ENCODE assay signal across 9 mouse cellular contexts in genomic region chr7:139746803-139747202, GRCm38 (mm10).
DNase-seq lines count a peak whose midpoint lies in the region; ATAC-seq lines count a peak whose summit lies in the region.
"Had no signal": no experiment of that assay in that cellular context is flagged by ENCODE, and none has a peak within 500 bp of the region (broad histone marks: within the 10 kb centered on the region; RNA-seq: fewer than 3 reads in every experiment).

No protein-coding gene starts in this region.

- 48% methylated on average over 1 of the region's 1 CpGs for WGBS in heart, embryonic 11.5 days (ENCODE audit: insufficient replicate concordance)
- 57% methylated on average over 1 of the region's 1 CpGs for WGBS in hindbrain, embryonic 14.5 days
- WGBS in intestine, embryonic 15.5 days, result 29% methylated on average over 1 of the region's 1 CpGs

- no peak overlapping the region for H3K4me3 ChIP-seq in heart, embryonic 11.5 days (ENCODE audit: low read depth, low read length)
- H3K4me3 ChIP-seq in hindbrain, embryonic 14.5 days (replicated peaks; ENCODE audit: low read length), result no peak overlapping the region
- H3K4me3 ChIP-seq in intestine, embryonic 15.5 days (replicated peaks), result no peak overlapping the region
- H3K4me3 ChIP-seq: heart, embryonic 15.5 days had no signal

- no peak for ATAC-seq in heart, embryonic 11.5 days (replicated peaks; ENCODE audit: insufficient number of reproducible peaks, low FRiP score, low TSS enrichment)
- no peak for ATAC-seq in hindbrain, embryonic 14.5 days (ENCODE audit: low FRiP score)
- ATAC-seq in intestine, embryonic 15.5 days, result no peak

- intact Hi-C loops in heart, postnatal 14 days (cut with DNase I), result loop anchor here (2.0 kb wide), 1 partner anchor 44 kb away; no protein-coding TSS in a partner anchor
- intact Hi-C loops in gastrocnemius, postnatal 36 days (cut with DNase I), result no loop called here

- no peaks in the 10 kb centered on the region for H3K27me3 ChIP-seq in heart, embryonic 11.5 days (ENCODE audit: control insufficient read depth, insufficient read depth, low read length)
- no peaks in the 10 kb centered on the region for H3K27me3 ChIP-seq in hindbrain, embryonic 14.5 days (ENCODE audit: control insufficient read depth, insufficient read depth, low read length)
- H3K27me3 ChIP-seq in intestine, embryonic 15.5 days (replicated peaks), result no peaks in the 10 kb centered on the region
- H3K27me3 ChIP-seq: heart, embryonic 15.5 days had no signal

- DNase-seq in heart, postnatal 14 days, result peak; percentile 13 to 37
- peak; percentile 11 for DNase-seq in 3T3-L1 (ENCODE audit: low read depth, low spot score)
- peak; percentile 9 for DNase-seq in Muller cell, postnatal 12 days (ENCODE audit: inconsistent ontology term)
- DNase-seq in hindbrain, embryonic 14.5 days (ENCODE audit: low spot score), result peak; percentile 40
- DNase-seq in retina, embryonic 14.5 days (ENCODE audit: low spot score), result peak; percentile 51
- no peak for DNase-seq in gastrocnemius, postnatal 36 days

- no peak overlapping the region for H3K4me2 ChIP-seq in heart, embryonic 11.5 days
- H3K4me2 ChIP-seq in hindbrain, embryonic 14.5 days (replicated peaks), result no peak overlapping the region
- H3K4me2 ChIP-seq in intestine, embryonic 15.5 days (replicated peaks), result no peak overlapping the region
- H3K4me2 ChIP-seq: heart, embryonic 15.5 days had no signal

- H3K27ac ChIP-seq in heart, embryonic 11.5 days (ENCODE audit: low read depth, low read length), result no peak overlapping the region
- H3K27ac ChIP-seq in hindbrain, embryonic 14.5 days, result 0 out of 2 replicates have a peak overlapping the region, but pooled peaks have one; percentile 38
- H3K27ac ChIP-seq in intestine, embryonic 15.5 days, result no peak overlapping the region
- H3K27ac ChIP-seq: heart, embryonic 15.5 days had no signal

- no peaks in the 10 kb centered on the region for H3K4me1 ChIP-seq in heart, embryonic 11.5 days (ENCODE audit: control insufficient read depth, insufficient read depth, low read length)
- peaks cover 14% of the 10 kb centered on the region for H3K4me1 ChIP-seq in hindbrain, embryonic 14.5 days (replicated peaks; ENCODE audit: control insufficient read depth, insufficient read depth, low read length)
- no peaks in the 10 kb centered on the region for H3K4me1 ChIP-seq in intestine, embryonic 15.5 days (replicated peaks)
- H3K4me1 ChIP-seq: heart, embryonic 15.5 days had no signal

- H3K36me3 ChIP-seq in heart, embryonic 11.5 days (ENCODE audit: control insufficient read depth, insufficient read depth, low read length), result no peaks in the 10 kb centered on the region
- no peaks in the 10 kb centered on the region for H3K36me3 ChIP-seq in hindbrain, embryonic 14.5 days (replicated peaks; ENCODE audit: control insufficient read depth, insufficient read depth)
- no peaks in the 10 kb centered on the region for H3K36me3 ChIP-seq in intestine, embryonic 15.5 days
- H3K36me3 ChIP-seq: heart, embryonic 15.5 days had no signal

- no peaks in the 10 kb centered on the region for H3K9me3 ChIP-seq in heart, embryonic 11.5 days (replicated peaks; ENCODE audit: control insufficient read depth, low read length)
- H3K9me3 ChIP-seq in hindbrain, embryonic 14.5 days (ENCODE audit: control insufficient read depth, low read length), result no peaks in the 10 kb centered on the region
- H3K9me3 ChIP-seq in intestine, embryonic 15.5 days, result no peaks in the 10 kb centered on the region
- H3K9me3 ChIP-seq: heart, embryonic 15.5 days had no signal

- H3K9ac ChIP-seq in heart, embryonic 11.5 days (ENCODE audit: low read depth, low read length), result no peak overlapping the region
- no peak overlapping the region for H3K9ac ChIP-seq in hindbrain, embryonic 14.5 days
- H3K9ac ChIP-seq in intestine, embryonic 15.5 days, result no peak overlapping the region
- H3K9ac ChIP-seq: heart, embryonic 15.5 days had no signal

Comparison
In these comparisons a context has a peak if more than half of its experiments do, and no peak if none do; other contexts are left out.
1. DNase-seq: peak in heart, postnatal 14 days (2 of 2), 3T3-L1 (single experiment), Muller cell, postnatal 12 days (single experiment), hindbrain, embryonic 14.5 days (single experiment) and retina, embryonic 14.5 days (single experiment); none in gastrocnemius, postnatal 36 days (0 of 2).